Mouse (Mus musculus): ENCODE results near the gene Ulk4. TPM values are rescaled to one million over a fixed set of nuclear protein-coding genes. Genes with fewer than 3 reads are reported as not detected.
"Not testable (repeated sequence)": the region's sequence is repeated elsewhere in the genome, so short reads cannot be mapped to it uniquely, and the experiment has no call there.

Ulk4 gene
- polyA plus RNA-seq, 1 experiment, result 2.9 TPM

GRCm38 (mm10) chr9:121058116-121058515 lies 218.9 kb downstream of the Ulk4 start:
- Histone ChIP-seq H3K27me3 (ENCODE audit: control insufficient read depth, insufficient read depth, low read length) (no peaks in the 10 kb centered on the region), H3K4me1 (replicated peaks; ENCODE audit: control insufficient read depth, insufficient read depth, low read length) (0 out of 2 replicates have a peak, but pooled peaks cover 3% of the 10 kb centered on the region), H3K36me3 (ENCODE audit: control insufficient read depth, insufficient read depth, low read length) (no peaks in the 10 kb centered on the region), H3K4me3 (ENCODE audit: control insufficient read depth, insufficient read depth, low read length) (no peak overlapping the region), H3K27ac (ENCODE audit: control insufficient read depth, insufficient read depth, low read length) (no peak overlapping the region)
- 93% methylated on average over 7 of the region's 7 CpGs for WGBS
- DNase-seq, result no peak
- no peak for TF ChIP-seq POLR2A (IDR thresholded peaks at IDR 0.05; ENCODE audit: control insufficient read depth, extremely low read depth, insufficient read depth, low read length, poor library complexity)
- TF ChIP-seq CTCF (IDR thresholded peaks at IDR 0.05; ENCODE audit: borderline replicate concordance, control insufficient read depth, extremely low read depth, insufficient read depth, low read length, poor library complexity), result no peak

GRCm38 (mm10) chr9:121057401-121057800 lies 219.6 kb downstream of the Ulk4 start:
- DNase-seq, result no peak
- 0 out of 2 replicates have a peak, but pooled peaks cover 3% of the 10 kb centered on the region for H3K4me1 ChIP-seq (replicated peaks; ENCODE audit: control insufficient read depth, insufficient read depth, low read length)
- no peaks in the 10 kb centered on the region for H3K36me3 ChIP-seq (ENCODE audit: control insufficient read depth, insufficient read depth, low read length)
- WGBS, result 39% methylated on average over 9 of the region's 9 CpGs
- TF ChIP-seq CTCF (IDR thresholded peaks at IDR 0.05; ENCODE audit: borderline replicate concordance, control insufficient read depth, extremely low read depth, insufficient read depth, low read length, poor library complexity) (no peak), POLR2A (IDR thresholded peaks at IDR 0.05; ENCODE audit: control insufficient read depth, extremely low read depth, insufficient read depth, low read length, poor library complexity) (no peak)
- no peak overlapping the region for H3K27ac ChIP-seq (ENCODE audit: control insufficient read depth, insufficient read depth, low read length)
- H3K4me3 ChIP-seq (ENCODE audit: control insufficient read depth, insufficient read depth, low read length), result no peak overlapping the region
- no peaks in the 10 kb centered on the region for H3K27me3 ChIP-seq (ENCODE audit: control insufficient read depth, insufficient read depth, low read length)

GRCm38 (mm10) chr9:121056526-121056925 lies 220.5 kb downstream of the Ulk4 start:
- 0 out of 2 replicates have a peak, but pooled peaks cover 3% of the 10 kb centered on the region for H3K4me1 ChIP-seq (replicated peaks; ENCODE audit: control insufficient read depth, insufficient read depth, low read length)
- WGBS, result 89% methylated on average over 3 of the region's 3 CpGs
- no peak overlapping the region for H3K27ac ChIP-seq (ENCODE audit: control insufficient read depth, insufficient read depth, low read length)
- TF ChIP-seq CTCF (IDR thresholded peaks at IDR 0.05; ENCODE audit: borderline replicate concordance, control insufficient read depth, extremely low read depth, insufficient read depth, low read length, poor library complexity), result no peak
- no peaks in the 10 kb centered on the region for H3K27me3 ChIP-seq (ENCODE audit: control insufficient read depth, insufficient read depth, low read length)
- no peak overlapping the region for H3K4me3 ChIP-seq (ENCODE audit: control insufficient read depth, insufficient read depth, low read length)
- no peak for DNase-seq
- H3K36me3 ChIP-seq (ENCODE audit: control insufficient read depth, insufficient read depth, low read length), result no peaks in the 10 kb centered on the region

GRCm38 (mm10) chr9:121056036-121056435 lies 221.0 kb downstream of the Ulk4 start:
- 92% methylated on average over 5 of the region's 5 CpGs for WGBS
- Histone ChIP-seq H3K4me1 (replicated peaks; ENCODE audit: control insufficient read depth, insufficient read depth, low read length) (0 out of 2 replicates have a peak, but pooled peaks cover 3% of the 10 kb centered on the region), H3K27me3 (ENCODE audit: control insufficient read depth, insufficient read depth, low read length) (no peaks in the 10 kb centered on the region), H3K27ac (ENCODE audit: control insufficient read depth, insufficient read depth, low read length) (no peak overlapping the region), H3K4me3 (ENCODE audit: control insufficient read depth, insufficient read depth, low read length) (no peak overlapping the region), H3K36me3 (ENCODE audit: control insufficient read depth, insufficient read depth, low read length) (no peaks in the 10 kb centered on the region)
- DNase-seq, result no peak
- no peak for TF ChIP-seq CTCF (IDR thresholded peaks at IDR 0.05; ENCODE audit: borderline replicate concordance, control insufficient read depth, extremely low read depth, insufficient read depth, low read length, poor library complexity)

GRCm38 (mm10) chr9:121045657-121046056 lies 231.3 kb downstream of the Ulk4 start:
- H3K4me3 ChIP-seq (ENCODE audit: control insufficient read depth, insufficient read depth, low read length); H3K36me3 ChIP-seq (ENCODE audit: control insufficient read depth, insufficient read depth, low read length); H3K27ac ChIP-seq (ENCODE audit: control insufficient read depth, insufficient read depth, low read length); H3K4me1 ChIP-seq (replicated peaks; ENCODE audit: control insufficient read depth, insufficient read depth, low read length); DNase-seq; H3K27me3 ChIP-seq (ENCODE audit: control insufficient read depth, insufficient read depth, low read length): not testable (repeated sequence)
- 76% methylated on average over 9 of the region's 9 CpGs for WGBS

DNA sequence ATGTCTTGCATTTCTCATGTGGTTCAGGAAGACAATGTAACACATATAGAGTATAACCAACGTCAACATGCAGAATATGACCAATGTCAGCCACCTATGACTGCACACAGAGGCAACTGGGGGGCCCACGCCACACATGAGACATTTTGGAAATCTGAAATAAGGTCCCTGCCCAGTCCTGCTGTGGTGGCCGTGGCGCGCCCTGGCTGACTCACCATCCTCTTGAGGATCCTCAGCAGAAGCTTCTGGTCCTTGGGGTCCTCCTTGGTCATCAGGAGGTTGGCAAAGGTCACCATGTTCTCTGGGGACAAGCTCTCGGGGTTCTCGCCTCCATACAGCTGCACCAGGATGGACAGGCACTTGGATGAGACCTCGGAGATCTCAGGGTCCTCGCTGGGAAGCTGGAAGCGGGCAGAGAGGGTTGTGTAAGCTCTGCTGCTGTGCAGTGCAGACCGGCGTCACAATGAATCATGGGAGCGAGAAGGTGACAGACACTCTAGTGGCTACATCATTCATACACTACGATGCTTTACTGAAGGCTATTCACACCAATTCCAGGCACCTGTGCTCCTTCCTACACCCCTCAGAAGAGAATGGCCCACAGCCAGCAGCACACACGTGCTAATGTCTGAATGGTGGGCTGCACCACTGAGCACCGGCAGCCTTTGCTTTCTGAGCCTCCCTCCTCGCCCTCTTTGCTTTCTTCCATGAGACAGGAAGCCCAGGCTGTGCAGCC lies 232.4 kb downstream of the Ulk4 start:
- H3K36me3 ChIP-seq (ENCODE audit: control insufficient read depth, insufficient read depth, low read length), result no peaks in the 10 kb centered on the region
- H3K4me1 ChIP-seq (replicated peaks; ENCODE audit: control insufficient read depth, insufficient read depth, low read length), result no peaks in the 10 kb centered on the region
- no peak overlapping the region for H3K27ac ChIP-seq (ENCODE audit: control insufficient read depth, insufficient read depth, low read length)
- H3K4me3 ChIP-seq (ENCODE audit: control insufficient read depth, insufficient read depth, low read length), result no peak overlapping the region
- no peak for DNase-seq
- 89% methylated on average over 17 of the region's 17 CpGs for WGBS
- H3K27me3 ChIP-seq (ENCODE audit: control insufficient read depth, insufficient read depth, low read length), result no peaks in the 10 kb centered on the region
- no peak for TF ChIP-seq CTCF (IDR thresholded peaks at IDR 0.05; ENCODE audit: borderline replicate concordance, control insufficient read depth, extremely low read depth, insufficient read depth, low read length, poor library complexity)
- no peak for TF ChIP-seq POLR2A (IDR thresholded peaks at IDR 0.05; ENCODE audit: control insufficient read depth, extremely low read depth, insufficient read depth, low read length, poor library complexity)

- no peaks in the 10 kb centered on the region for H3K36me3 ChIP-seq (ENCODE audit: control insufficient read depth, insufficient read depth, low read length)
- 95% methylated on average over 4 of the region's 4 CpGs for WGBS
- H3K4me3 ChIP-seq (ENCODE audit: control insufficient read depth, insufficient read depth, low read length), result no peak overlapping the region
- no peak for TF ChIP-seq POLR2A (IDR thresholded peaks at IDR 0.05; ENCODE audit: control insufficient read depth, extremely low read depth, insufficient read depth, low read length, poor library complexity)
- no peak for TF ChIP-seq CTCF (IDR thresholded peaks at IDR 0.05; ENCODE audit: borderline replicate concordance, control insufficient read depth, extremely low read depth, insufficient read depth, low read length, poor library complexity)
- no peak overlapping the region for H3K27ac ChIP-seq (ENCODE audit: control insufficient read depth, insufficient read depth, low read length)
- H3K4me1 ChIP-seq (replicated peaks; ENCODE audit: control insufficient read depth, insufficient read depth, low read length), result no peaks in the 10 kb centered on the region
- no peak for DNase-seq
- H3K27me3 ChIP-seq (ENCODE audit: control insufficient read depth, insufficient read depth, low read length), result no peaks in the 10 kb centered on the region
Measured at GRCm38 (mm10) chr9:121043021-121043420, 234.0 kb downstream of the Ulk4 start.

Data from thymus, adult 2 months (tissue).